Mouse (Mus musculus) stomach, postnatal 0 days (tissue): Measurements from ENCODE around the gene Tpk1.

Experiments
- CTCF ChIP-seq: IDR thresholded peaks from 2 replicates; pipeline ENCODE4 v1.5.1; 2016; ENCODE audit warnings: antibody characterized with exemption, low read depth, mild to moderate bottlenecking, moderate library complexity
- EP300 ChIP-seq: optimal IDR thresholded peaks from 2 replicates; pipeline ENCODE3; 2016; ENCODE audit warnings: antibody characterized with exemption

DNA sequence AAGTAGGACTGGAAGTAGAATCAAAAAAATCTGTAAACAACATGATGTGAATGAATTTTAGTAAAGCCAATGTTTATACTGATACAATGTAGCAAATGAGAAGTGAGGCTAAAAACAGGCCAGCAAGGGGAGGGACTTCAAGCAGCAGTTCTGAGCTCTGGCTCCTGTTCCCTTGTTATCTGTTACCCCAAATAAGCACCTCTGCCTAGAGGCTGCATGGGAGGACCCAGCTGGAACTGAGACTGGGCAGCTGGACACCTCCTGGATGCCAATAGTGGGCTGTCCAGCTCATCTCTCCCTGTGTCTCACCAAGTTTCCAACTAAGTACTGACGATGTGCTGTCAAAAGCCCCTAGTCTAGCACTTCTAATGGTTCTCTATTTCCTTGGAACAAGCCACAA, 257.1 kb downstream of the Tpk1 start:
- TF ChIP-seq CTCF (no peak), EP300 (no peak)
